Mouse (Mus musculus) liver, embryonic 11.5 days (tissue): ENCODE measurements around the gene Sprr2h. TPM values are rescaled to one million over a fixed set of nuclear protein-coding genes. Genes with fewer than 3 reads are reported as not detected.

Experiments
- ATAC-seq: fragments of 200-750 bp; cut with Nextera tagmentation; replicated peaks from 2 replicates; pipeline ENCODE4 v1.8.0; 2017; ENCODE audit warnings: moderate number of reproducible peaks, mild to moderate bottlenecking, moderate TSS enrichment, moderate library complexity; ENCODE audit not compliant: low FRiP score
- DNase-seq: peaks from one replicate; pipeline ENCODE4 v3.0.0-alpha.2; 2017; ENCODE audit warnings: low spot score
- H3K27ac ChIP-seq: fragments of 300-500 bp; sonication (generic); 2 replicates; pipeline ENCODE4 v1.5.1; 2014; ENCODE audit warnings: mild to moderate bottlenecking, low read depth, low read length, control low read depth
- H3K27me3 ChIP-seq: fragments of 300-500 bp; sonication (generic); replicated peaks from 2 replicates; pipeline ENCODE4 v1.6.1; 2014; ENCODE audit warnings: low read length, mixed read lengths; ENCODE audit not compliant: control insufficient read depth, insufficient read depth
- H3K36me3 ChIP-seq: fragments of 300-500 bp; sonication (generic); 2 replicates; pipeline ENCODE4 v1.6.1; 2014; ENCODE audit warnings: mild to moderate bottlenecking, low read length, moderate library complexity, mixed read lengths; ENCODE audit not compliant: control insufficient read depth, insufficient read depth
- H3K4me1 ChIP-seq: fragments of 300-500 bp; sonication (generic); replicated peaks from 2 replicates; pipeline ENCODE4 v1.6.1; 2014; ENCODE audit warnings: low read length, mixed read lengths; ENCODE audit not compliant: control insufficient read depth, insufficient read depth
- H3K4me2 ChIP-seq: fragments of 300-500 bp; sonication (generic); 2 replicates; pipeline ENCODE4 v1.6.1; 2014; ENCODE audit warnings: mild to moderate bottlenecking, control low read depth, moderate library complexity
- H3K4me3 ChIP-seq: fragments of 300-500 bp; sonication (generic); 2 replicates; pipeline ENCODE4 v1.5.1; 2014; ENCODE audit warnings: low read depth, low read length, control low read depth
- H3K9ac ChIP-seq: fragments of 300-500 bp; sonication (generic); 2 replicates; pipeline ENCODE4 v1.6.1; 2014; ENCODE audit warnings: low read depth, low read length, control low read depth
- H3K9me3 ChIP-seq: fragments of 300-500 bp; sonication (generic); 2 replicates; pipeline ENCODE4 v1.6.1; 2016; ENCODE audit warnings: low read length, inconsistent platforms, mixed read lengths; ENCODE audit not compliant: control insufficient read depth
- WGBS: fragments of 180-500 bp; shearing (Covaris S2); extraction: QIAGEN DNeasy Blood & Tissue Kit; methylation state at CpG from one replicate; pipeline ENCODE4 v1.1.7; 2014; 5-methylcytosine and 5-hydroxymethylcytosine counted together
- polyA plus RNA-seq: library from polyadenylated mRNA; unstranded; fragments of >200 nt; fragmentation: Nextera tagmentation; extraction: Ambion mirVana; gene quantifications from 2 replicates; pipeline ENCODE4 v1.2.1, GENCODE M21; 2014

Gene Sprr2h
- polyA plus RNA-seq = not detected in 2 replicates

GRCm38 (mm10) chr3:92385385-92385784 is at the start of gene Sprr2h:
TSS of gene Sprr2h (plus strand) at chr3:92385685.
- WGBS = 69% methylated on average over 1 of the region's 1 CpGs
- no peak within 1 kb of the TSS for H3K9ac ChIP-seq

GRCm38 (mm10) chr3:92336278-92336677 is 49.2 kb upstream of the Sprr2h start:
- no peaks in the 10 kb centered on the region for H3K36me3 ChIP-seq
- ATAC-seq (no peak), DNase-seq (no peak)
- WGBS = 79% methylated on average over 1 of the region's 1 CpGs
- no peak overlapping the region for H3K4me2 ChIP-seq
- H3K27me3 ChIP-seq = no peaks in the 10 kb centered on the region
- no peaks in the 10 kb centered on the region for H3K4me1 ChIP-seq
- H3K27ac ChIP-seq = no peak overlapping the region
- H3K4me3 ChIP-seq = no peak overlapping the region
- H3K9me3 ChIP-seq = no peaks in the 10 kb centered on the region
- H3K9ac ChIP-seq = no peak overlapping the region

More at GRCm38 (mm10) chr3:92385385-92385784, at the start of gene Sprr2h:
- Histone ChIP-seq H3K9me3 (no peaks in the 10 kb centered on the region), H3K4me3 (no peak within 1 kb of the TSS), H3K27ac (no peak within 1 kb of the TSS), H3K36me3 (no peaks in the 10 kb centered on the region), H3K4me1 (no peaks in the 10 kb centered on the region), H3K27me3 (no peaks in the 10 kb centered on the region), H3K4me2 (no peak within 1 kb of the TSS)
- no peak for DNase-seq
- no peak for ATAC-seq

GRCm38 (mm10) chr3:92338840-92339239 is 46.6 kb upstream of the Sprr2h start, which contains the start of gene Sprr2d:
TSS of gene Sprr2d (plus strand) at chr3:92339140.
- Histone ChIP-seq H3K4me1 (no peaks in the 10 kb centered on the region), H3K27ac (no peak within 1 kb of the TSS), H3K27me3 (no peaks in the 10 kb centered on the region), H3K4me2 (no peak within 1 kb of the TSS), H3K4me3 (no peak within 1 kb of the TSS), H3K9ac (no peak within 1 kb of the TSS), H3K9me3 (no peaks in the 10 kb centered on the region), H3K36me3 (no peaks in the 10 kb centered on the region)
- DNase-seq (no peak), ATAC-seq (no peak)
- WGBS = 90% methylated on average over 5 of the region's 5 CpGs

- ATAC-seq (no peak), DNase-seq (no peak)
- WGBS = 72% methylated on average over 2 of the region's 2 CpGs
- H3K4me2 ChIP-seq = no peak within 1 kb of the TSS
- no peaks in the 10 kb centered on the region for H3K9me3 ChIP-seq
- H3K4me1 ChIP-seq = no peaks in the 10 kb centered on the region
- no peak within 1 kb of the TSS for H3K9ac ChIP-seq
- no peaks in the 10 kb centered on the region for H3K36me3 ChIP-seq
- H3K27me3 ChIP-seq = no peaks in the 10 kb centered on the region
- H3K27ac ChIP-seq = no peak within 1 kb of the TSS
- H3K4me3 ChIP-seq = no peak within 1 kb of the TSS
These were observed 33.6 kb upstream of the Sprr2h start, which contains the start of gene Sprr2e for GRCm38 (mm10) chr3:92351843-92352242. TSS of gene Sprr2e (plus strand) at chr3:92352143.

GRCm38 (mm10) chr3:92361619-92362018 is 23.9 kb upstream of the Sprr2h start:
- no peaks in the 10 kb centered on the region for H3K36me3 ChIP-seq
- H3K9ac ChIP-seq = no peak overlapping the region
- no peaks in the 10 kb centered on the region for H3K9me3 ChIP-seq
- no peak overlapping the region for H3K4me2 ChIP-seq
- no peaks in the 10 kb centered on the region for H3K4me1 ChIP-seq
- ATAC-seq (no peak), DNase-seq (no peak)
- H3K27me3 ChIP-seq = no peaks in the 10 kb centered on the region
- H3K4me3 ChIP-seq = no peak overlapping the region
- H3K27ac ChIP-seq = no peak overlapping the region

GRCm38 (mm10) chr3:92364887-92365286 is 20.6 kb upstream of the Sprr2h start, which contains the start of gene Sprr2f:
TSS of gene Sprr2f (plus strand) at chr3:92365187.
- Histone ChIP-seq H3K9ac (no peak within 1 kb of the TSS), H3K4me2 (no peak within 1 kb of the TSS), H3K4me1 (no peaks in the 10 kb centered on the region), H3K27me3 (no peaks in the 10 kb centered on the region), H3K9me3 (no peaks in the 10 kb centered on the region), H3K36me3 (no peaks in the 10 kb centered on the region), H3K27ac (no peak within 1 kb of the TSS), H3K4me3 (no peak within 1 kb of the TSS)
- no peak for ATAC-seq
- DNase-seq = no peak
- WGBS = 59% methylated on average over 3 of the region's 3 CpGs

GRCm38 (mm10) chr3:92373613-92374012 is 11.9 kb upstream of the Sprr2h start:
- Histone ChIP-seq H3K4me2 (no peak overlapping the region), H3K36me3 (no peaks in the 10 kb centered on the region), H3K4me1 (no peaks in the 10 kb centered on the region), H3K9me3 (no peaks in the 10 kb centered on the region), H3K27ac (no peak overlapping the region), H3K27me3 (no peaks in the 10 kb centered on the region), H3K9ac (no peak overlapping the region), H3K4me3 (no peak overlapping the region)
- ATAC-seq = no peak
- no peak for DNase-seq
- WGBS = 65% methylated on average over 2 of the region's 2 CpGs

GRCm38 (mm10) chr3:92394301-92394700 is 8.8 kb downstream of the Sprr2h start:
- H3K4me2 ChIP-seq = no peak overlapping the region
- H3K27ac ChIP-seq = no peak overlapping the region
- H3K27me3 ChIP-seq = no peaks in the 10 kb centered on the region
- no peaks in the 10 kb centered on the region for H3K36me3 ChIP-seq
- DNase-seq (no peak), ATAC-seq (no peak)
- no peak overlapping the region for H3K4me3 ChIP-seq
- H3K9ac ChIP-seq = no peak overlapping the region
- no peaks in the 10 kb centered on the region for H3K9me3 ChIP-seq
- whole genome bisulfite sequencing = 42% methylated on average over 1 of the region's 1 CpGs
- H3K4me1 ChIP-seq = no peaks in the 10 kb centered on the region

GRCm38 (mm10) chr3:92407691-92408090 is 22.2 kb downstream of the Sprr2h start, which contains the start of gene Sprr2i:
TSS of gene Sprr2i (plus strand) at chr3:92407991.
- no peak for DNase-seq
- no peak within 1 kb of the TSS for H3K4me3 ChIP-seq
- 85% methylated on average over 2 of the region's 2 CpGs for WGBS

More at GRCm38 (mm10) chr3:92407691-92408090, 22.2 kb downstream of the Sprr2h start, which contains the start of gene Sprr2i:
- ATAC-seq = no peak
- H3K27ac ChIP-seq = no peak within 1 kb of the TSS
- no peak within 1 kb of the TSS for H3K9ac ChIP-seq
- H3K36me3 ChIP-seq = no peaks in the 10 kb centered on the region
- H3K4me2 ChIP-seq = no peak within 1 kb of the TSS
- H3K4me1 ChIP-seq = no peaks in the 10 kb centered on the region
- H3K9me3 ChIP-seq = no peaks in the 10 kb centered on the region
- H3K27me3 ChIP-seq = no peaks in the 10 kb centered on the region
